Mouse (Mus musculus): ENCODE results near the gene Sc5d. TPM values are rescaled to one million over a fixed set of nuclear protein-coding genes. Genes with fewer than 3 reads are reported as not detected.

Sc5d gene
- polyA plus RNA-seq (2015; fragmentation: Nextera tagmentation; extraction: Ambion mirVana) = 62.1 and 66.0 TPM in 2 replicates

DNA sequence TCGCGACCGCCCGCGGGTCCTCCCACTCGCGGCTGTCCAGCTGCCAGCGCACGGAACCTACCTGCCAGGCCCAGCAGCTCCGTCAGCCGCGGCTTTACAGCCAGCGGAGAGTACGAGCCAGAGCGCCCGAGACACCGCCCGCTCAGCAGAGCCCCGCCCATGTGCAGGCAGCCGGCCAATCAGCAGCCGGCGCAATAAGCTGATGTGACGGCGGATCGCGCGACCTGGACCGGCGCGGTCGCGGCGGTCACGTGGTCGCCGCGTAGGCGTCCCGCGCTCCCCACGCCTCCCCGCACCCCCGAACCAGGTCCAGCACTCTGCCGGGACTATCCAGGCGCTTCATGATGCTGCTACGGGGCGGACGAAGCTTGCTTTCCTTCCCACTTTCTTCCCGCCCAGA is at the start of gene Sc5d:
Sc5d (minus strand) TSS at position 112 of the 400 bp plus-strand sequence.
- H3K4me2 ChIP-seq = peak within 1 kb of the TSS; percentile 77
- peaks cover 30% of the 10 kb centered on the region for H3K4me1 ChIP-seq
- peak within 1 kb of the TSS; percentile 81 for H3K9ac ChIP-seq
- peak within 1 kb of the TSS; percentile 87 for H3K27ac ChIP-seq
- H3K36me3 ChIP-seq (ENCODE audit: poor library complexity, severe bottlenecking) = peaks cover 9% of the 10 kb centered on the region
- peak; percentile 99 for ATAC-seq
- H3K9me3 ChIP-seq (replicated peaks) = no peaks in the 10 kb centered on the region
- peak within 1 kb of the TSS; percentile 77 for H3K4me3 ChIP-seq
- H3K27me3 ChIP-seq = no peaks in the 10 kb centered on the region
- 0% methylated on average over 49 of the region's 49 CpGs for WGBS

DNA sequence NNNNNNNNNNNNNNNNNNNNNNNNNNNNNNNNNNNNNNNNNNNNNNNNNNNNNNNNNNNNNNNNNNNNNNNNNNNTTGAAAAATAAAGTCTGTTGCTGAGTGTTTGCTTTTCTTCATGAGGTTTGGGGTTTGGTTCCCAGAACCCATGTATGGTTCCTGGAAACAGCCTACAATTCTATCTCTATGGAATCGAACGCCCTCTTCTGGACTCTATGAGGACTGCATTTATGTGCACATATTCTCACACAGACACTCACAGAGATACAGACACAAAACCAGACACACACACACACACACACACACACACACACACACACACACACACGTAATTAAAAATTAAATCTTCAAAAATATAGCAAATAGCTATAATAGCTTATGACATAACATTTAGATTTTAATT is 47.3 kb upstream of the Sc5d start:
- H3K9ac ChIP-seq = no peak overlapping the region
- no peaks in the 10 kb centered on the region for H3K9me3 ChIP-seq (replicated peaks)
- 90% methylated on average over 3 of the region's 3 CpGs for WGBS
- 0 out of 2 replicates have a peak, but pooled peaks cover 4% of the 10 kb centered on the region for H3K4me1 ChIP-seq
- no peak overlapping the region for H3K4me2 ChIP-seq
- H3K4me3 ChIP-seq = no peak overlapping the region
- no peaks in the 10 kb centered on the region for H3K27me3 ChIP-seq
- H3K36me3 ChIP-seq (ENCODE audit: poor library complexity, severe bottlenecking) = no peaks in the 10 kb centered on the region
- no peak overlapping the region for H3K27ac ChIP-seq
- ATAC-seq = no peak

DNA sequence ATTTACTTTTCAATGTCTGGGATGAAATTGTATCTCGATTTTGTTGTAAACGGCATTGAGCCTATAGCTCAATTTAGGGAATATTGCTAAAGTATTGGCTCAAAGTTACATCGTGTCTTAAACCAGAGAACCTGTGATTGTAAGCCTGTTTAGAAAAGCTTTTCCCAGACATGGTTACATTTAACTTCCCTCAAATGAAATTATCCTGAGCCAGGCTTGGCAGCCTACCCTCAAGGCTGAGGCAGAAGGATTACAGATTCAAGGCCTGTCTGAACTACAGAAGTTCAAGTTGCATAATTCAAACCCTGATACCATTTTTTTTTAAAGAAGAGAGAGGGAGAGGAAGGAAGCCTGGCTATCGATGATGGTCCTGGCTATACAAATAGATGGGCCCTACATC is 39.8 kb upstream of the Sc5d start:
- Histone ChIP-seq H3K9ac (no peak overlapping the region), H3K4me1 (no peaks in the 10 kb centered on the region), H3K9me3 (replicated peaks) (no peaks in the 10 kb centered on the region), H3K4me2 (no peak overlapping the region), H3K36me3 (ENCODE audit: poor library complexity, severe bottlenecking) (no peaks in the 10 kb centered on the region), H3K27ac (no peak overlapping the region), H3K27me3 (no peaks in the 10 kb centered on the region), H3K4me3 (no peak overlapping the region)
- 96% methylated on average over 4 of the region's 4 CpGs for WGBS
- ATAC-seq = no peak

- ATAC-seq = no peak
- Histone ChIP-seq H3K4me2 (no peak overlapping the region), H3K27me3 (no peaks in the 10 kb centered on the region), H3K27ac (no peak overlapping the region), H3K36me3 (ENCODE audit: poor library complexity, severe bottlenecking) (no peaks in the 10 kb centered on the region), H3K4me3 (no peak overlapping the region), H3K4me1 (no peaks in the 10 kb centered on the region), H3K9ac (no peak overlapping the region), H3K9me3 (replicated peaks) (no peaks in the 10 kb centered on the region)
- 80% methylated on average over 6 of the region's 6 CpGs for WGBS
Observed at GRCm38 (mm10) chr9:42301082-42301633, 37.1 kb upstream of the Sc5d start.

GRCm38 (mm10) chr9:42296297-42296922 is 32.4 kb upstream of the Sc5d start:
- Histone ChIP-seq H3K27ac (no peak overlapping the region), H3K4me3 (no peak overlapping the region), H3K9ac (no peak overlapping the region), H3K4me2 (no peak overlapping the region), H3K9me3 (replicated peaks) (no peaks in the 10 kb centered on the region), H3K36me3 (ENCODE audit: poor library complexity, severe bottlenecking) (no peaks in the 10 kb centered on the region), H3K4me1 (0 out of 2 replicates have a peak, but pooled peaks cover 3% of the 10 kb centered on the region), H3K27me3 (no peaks in the 10 kb centered on the region)
- WGBS = 93% methylated on average over 10 of the region's 10 CpGs
- ATAC-seq = no peak

DNA sequence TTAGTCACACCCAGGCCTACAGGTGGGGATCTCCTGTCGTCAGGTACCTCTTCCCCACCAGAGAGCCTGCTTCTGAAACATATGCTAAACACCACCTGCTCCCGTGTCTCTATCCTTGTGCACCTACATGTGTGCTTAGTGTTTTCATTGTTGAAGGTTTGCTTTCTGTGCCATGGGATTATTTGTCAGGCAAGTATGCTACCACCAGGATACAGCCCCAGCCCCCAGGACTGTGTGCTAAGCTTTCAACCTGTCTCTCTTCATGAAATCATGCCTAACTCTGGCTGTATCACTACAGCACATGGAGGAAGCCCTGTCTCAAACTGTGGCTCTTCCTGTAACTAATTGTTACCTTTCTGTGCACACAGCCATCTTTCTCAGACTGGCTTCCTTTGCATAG is 30.1 kb upstream of the Sc5d start:
- Histone ChIP-seq H3K4me3 (no peak overlapping the region), H3K4me1 (0 out of 2 replicates have a peak, but pooled peaks cover 3% of the 10 kb centered on the region), H3K4me2 (no peak overlapping the region), H3K27ac (no peak overlapping the region), H3K9ac (no peak overlapping the region), H3K27me3 (no peaks in the 10 kb centered on the region), H3K9me3 (replicated peaks) (no peaks in the 10 kb centered on the region), H3K36me3 (ENCODE audit: poor library complexity, severe bottlenecking) (no peaks in the 10 kb centered on the region)
- ATAC-seq = no peak
- WGBS = 81% methylated on average over 2 of the region's 2 CpGs

- Histone ChIP-seq H3K4me1 (0 out of 2 replicates have a peak, but pooled peaks cover 3% of the 10 kb centered on the region), H3K9me3 (replicated peaks) (no peaks in the 10 kb centered on the region), H3K9ac (no peak overlapping the region), H3K27ac (no peak overlapping the region), H3K4me2 (no peak overlapping the region), H3K36me3 (ENCODE audit: poor library complexity, severe bottlenecking) (no peaks in the 10 kb centered on the region), H3K27me3 (no peaks in the 10 kb centered on the region), H3K4me3 (no peak overlapping the region)
- WGBS = 75% methylated on average over 3 of the region's 3 CpGs
- no peak for ATAC-seq
Observed at GRCm38 (mm10) chr9:42293596-42293995, 29.5 kb upstream of the Sc5d start.

- no peaks in the 10 kb centered on the region for H3K9me3 ChIP-seq (replicated peaks)
- no peak for ATAC-seq
- H3K4me3 ChIP-seq = no peak overlapping the region
- H3K9ac ChIP-seq = no peak overlapping the region
- WGBS = 22% methylated on average over 7 of the region's 7 CpGs
- no peak overlapping the region for H3K4me2 ChIP-seq
- H3K36me3 ChIP-seq (ENCODE audit: poor library complexity, severe bottlenecking) = no peaks in the 10 kb centered on the region
- no peak overlapping the region for H3K27ac ChIP-seq
- 0 out of 2 replicates have a peak, but pooled peaks cover 3% of the 10 kb centered on the region for H3K4me1 ChIP-seq
- no peaks in the 10 kb centered on the region for H3K27me3 ChIP-seq
Observed at GRCm38 (mm10) chr9:42293051-42293450, 29.0 kb upstream of the Sc5d start.

- H3K27ac ChIP-seq = no peak overlapping the region
- H3K9ac ChIP-seq = no peak overlapping the region
- H3K9me3 ChIP-seq (replicated peaks) = no peaks in the 10 kb centered on the region
- no peak overlapping the region for H3K4me2 ChIP-seq
- no peak overlapping the region for H3K4me3 ChIP-seq
- ATAC-seq = no peak
- WGBS = 79% methylated on average over 4 of the region's 4 CpGs
- no peaks in the 10 kb centered on the region for H3K27me3 ChIP-seq
- no peaks in the 10 kb centered on the region for H3K4me1 ChIP-seq
- H3K36me3 ChIP-seq (ENCODE audit: poor library complexity, severe bottlenecking) = no peaks in the 10 kb centered on the region
Observed at GRCm38 (mm10) chr9:42279676-42280075, 15.6 kb upstream of the Sc5d start.

GRCm38 (mm10) chr9:42278046-42278445 is 14.0 kb upstream of the Sc5d start:
- no peaks in the 10 kb centered on the region for H3K9me3 ChIP-seq (replicated peaks)
- H3K4me3 ChIP-seq = no peak overlapping the region
- H3K4me1 ChIP-seq = no peaks in the 10 kb centered on the region
- no peaks in the 10 kb centered on the region for H3K27me3 ChIP-seq
- no peak overlapping the region for H3K27ac ChIP-seq
- no peak overlapping the region for H3K9ac ChIP-seq
- no peaks in the 10 kb centered on the region for H3K36me3 ChIP-seq (ENCODE audit: poor library complexity, severe bottlenecking)
- no peak overlapping the region for H3K4me2 ChIP-seq
- ATAC-seq = no peak
- 82% methylated on average over 3 of the region's 3 CpGs for WGBS

GRCm38 (mm10) chr9:42277606-42278005 is 13.6 kb upstream of the Sc5d start:
- no peaks in the 10 kb centered on the region for H3K9me3 ChIP-seq (replicated peaks)
- H3K27ac ChIP-seq = no peak overlapping the region
- no peak overlapping the region for H3K4me2 ChIP-seq
- no peak overlapping the region for H3K4me3 ChIP-seq
- no peak for ATAC-seq
- no peaks in the 10 kb centered on the region for H3K4me1 ChIP-seq
- no peak overlapping the region for H3K9ac ChIP-seq
- H3K27me3 ChIP-seq = no peaks in the 10 kb centered on the region
- WGBS = 88% methylated on average over 1 of the region's 1 CpGs
- H3K36me3 ChIP-seq (ENCODE audit: poor library complexity, severe bottlenecking) = no peaks in the 10 kb centered on the region

- ATAC-seq = no peak
- H3K36me3 ChIP-seq (ENCODE audit: poor library complexity, severe bottlenecking) = no peaks in the 10 kb centered on the region
- H3K9ac ChIP-seq = no peak overlapping the region
- no peaks in the 10 kb centered on the region for H3K27me3 ChIP-seq
- no peak overlapping the region for H3K4me2 ChIP-seq
- no peak overlapping the region for H3K4me3 ChIP-seq
- H3K4me1 ChIP-seq = no peaks in the 10 kb centered on the region
- no peak overlapping the region for H3K27ac ChIP-seq
- no peaks in the 10 kb centered on the region for H3K9me3 ChIP-seq (replicated peaks)
Observed at GRCm38 (mm10) chr9:42277162-42277561, 13.1 kb upstream of the Sc5d start.

DNA sequence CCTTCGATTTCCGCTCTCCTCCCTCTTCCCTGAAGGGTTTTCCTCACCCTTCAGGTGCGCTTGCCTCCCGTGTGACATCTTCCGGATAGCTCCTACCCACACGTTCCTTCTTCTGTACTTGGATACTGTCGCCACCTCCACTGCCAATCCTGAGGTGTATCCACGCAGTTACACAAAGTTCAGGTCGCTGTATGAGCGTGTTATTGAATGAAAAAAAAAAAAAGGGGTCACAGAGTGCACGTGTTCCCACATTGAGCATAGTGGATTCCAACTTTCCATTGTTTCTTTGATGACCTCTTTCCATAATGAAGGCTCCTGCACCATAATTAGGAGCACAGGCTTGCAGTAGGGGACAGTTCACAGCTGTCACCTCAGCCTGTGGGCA is 11.7 kb upstream of the Sc5d start:
- ATAC-seq = no peak
- 66% methylated on average over 11 of the region's 11 CpGs for WGBS

More for the DNA sequence above, 11.7 kb upstream of the Sc5d start:
- Histone ChIP-seq H3K4me3 (no peak overlapping the region), H3K4me2 (no peak overlapping the region), H3K9ac (no peak overlapping the region), H3K4me1 (no peaks in the 10 kb centered on the region), H3K9me3 (replicated peaks) (no peaks in the 10 kb centered on the region), H3K27ac (no peak overlapping the region), H3K27me3 (no peaks in the 10 kb centered on the region), H3K36me3 (ENCODE audit: poor library complexity, severe bottlenecking) (no peaks in the 10 kb centered on the region)
